Mouse (Mus musculus) limb, embryonic 15.5 days (tissue): ENCODE measurements around the gene Ube2h. TPM values are rescaled to one million over a fixed set of nuclear protein-coding genes. Genes with fewer than 3 reads are reported as not detected.
"Not testable (repeated sequence)": the region's sequence is repeated elsewhere in the genome, so short reads cannot be mapped to it uniquely, and the experiment has no call there.

ENCODE experiments used
- ATAC-seq: fragments of 200-750 bp; cut with Nextera tagmentation; 2 replicates; pipeline ENCODE4 v1.8.0; 2017; ENCODE audit warnings: low read depth, moderate TSS enrichment; ENCODE audit not compliant: insufficient number of reproducible peaks, low FRiP score, low TSS enrichment
- H3K27ac ChIP-seq: fragments of 300-500 bp; sonication (generic); 2 replicates; pipeline ENCODE4 v1.5.1; 2015; ENCODE audit warnings: moderate library complexity, mild to moderate bottlenecking, inconsistent platforms
- H3K27me3 ChIP-seq: fragments of 300-500 bp; sonication (generic); 2 replicates; pipeline ENCODE4 v1.6.1; 2015; ENCODE audit warnings: inconsistent platforms
- H3K36me3 ChIP-seq: fragments of 300-500 bp; sonication (generic); 2 replicates; pipeline ENCODE4 v1.6.1; 2015; ENCODE audit warnings: inconsistent platforms
- H3K4me1 ChIP-seq: fragments of 300-500 bp; sonication (generic); 2 replicates; pipeline ENCODE4 v1.6.1; 2015; ENCODE audit warnings: inconsistent platforms
- H3K4me2 ChIP-seq: fragments of 300-500 bp; sonication (generic); 2 replicates; pipeline ENCODE4 v1.6.1; 2015; ENCODE audit warnings: mild to moderate bottlenecking, inconsistent platforms
- H3K4me3 ChIP-seq: fragments of 300-500 bp; sonication (generic); 2 replicates; pipeline ENCODE4 v1.5.1; 2015; ENCODE audit warnings: mild to moderate bottlenecking, inconsistent platforms
- H3K9ac ChIP-seq: fragments of 300-500 bp; sonication (generic); 2 replicates; pipeline ENCODE4 v1.6.1; 2015; ENCODE audit warnings: inconsistent platforms
- H3K9me3 ChIP-seq: fragments of 300-500 bp; sonication (generic); 2 replicates; pipeline ENCODE4 v1.6.1; 2016; ENCODE audit warnings: inconsistent platforms
- WGBS: fragments of 180-500 bp; shearing (Covaris S2); methylation state at CpG from one replicate; pipeline ENCODE4 v1.1.7; 2015; 5-methylcytosine and 5-hydroxymethylcytosine counted together
- polyA plus RNA-seq: library from polyadenylated mRNA; unstranded; fragments of >200 nt; fragmentation: Nextera tagmentation; extraction: Ambion mirVana; gene quantifications from 2 replicates; pipeline ENCODE4 v1.2.1, GENCODE M21; 2015

Gene Ube2h
- polyA plus RNA-seq, 1 experiment from 2014 or later = 41.8 TPM

GRCm38 (mm10) chr6:30321002-30321401, 16.7 kb upstream of the Ube2h start:
- WGBS = 18% methylated on average over 4 of the region's 4 CpGs
- Histone ChIP-seq H3K27me3 (no peaks in the 10 kb centered on the region), H3K4me2 (no peak overlapping the region), H3K9ac (no peak overlapping the region), H3K4me3 (no peak overlapping the region), H3K9me3 (no peaks in the 10 kb centered on the region), H3K4me1 (peaks cover 7% of the 10 kb centered on the region), H3K36me3 (no peaks in the 10 kb centered on the region), H3K27ac (no peak overlapping the region; the same call in 1 of the 2 replicates)
- ATAC-seq = no peak

DNA sequence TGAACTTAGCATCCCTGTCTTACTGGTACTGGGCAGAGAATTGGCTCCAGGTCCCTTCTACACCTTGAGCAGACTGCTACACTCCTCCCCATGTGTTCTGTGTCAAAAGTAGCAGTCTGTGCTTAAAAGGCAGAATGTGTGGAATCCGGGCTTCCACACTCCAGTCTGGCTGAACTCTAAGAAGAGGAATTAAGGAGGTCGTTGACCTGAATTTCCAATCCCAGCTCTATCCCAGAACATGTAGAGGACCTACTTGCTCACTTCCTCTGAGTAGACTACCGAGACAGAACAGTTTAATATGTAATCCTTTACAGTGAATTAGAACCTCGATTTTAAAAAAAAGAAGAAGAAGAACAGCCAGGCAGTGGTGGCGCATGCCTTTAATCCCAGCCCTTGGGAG, 14.9 kb upstream of the Ube2h start:
- H3K4me2 ChIP-seq = no peak overlapping the region
- peaks cover 7% of the 10 kb centered on the region for H3K4me1 ChIP-seq
- no peak overlapping the region for H3K9ac ChIP-seq
- no peak overlapping the region for H3K27ac ChIP-seq
- H3K27me3 ChIP-seq = no peaks in the 10 kb centered on the region
- H3K9me3 ChIP-seq = no peaks in the 10 kb centered on the region
- WGBS = 85% methylated on average over 5 of the region's 5 CpGs
- H3K36me3 ChIP-seq = no peaks in the 10 kb centered on the region
- ATAC-seq = no peak
- H3K4me3 ChIP-seq = no peak overlapping the region

- Histone ChIP-seq H3K27me3 (no peaks in the 10 kb centered on the region), H3K4me1 (0 out of 2 replicates have a peak, but pooled peaks cover 2% of the 10 kb centered on the region), H3K4me3 (no peak overlapping the region), H3K9me3 (no peaks in the 10 kb centered on the region), H3K4me2 (no peak overlapping the region), H3K9ac (no peak overlapping the region), H3K27ac (no peak overlapping the region), H3K36me3 (no peaks in the 10 kb centered on the region)
- no peak for ATAC-seq
- 9% methylated on average over 1 of the region's 1 CpGs for WGBS
Observed at GRCm38 (mm10) chr6:30312006-30312405, 7.7 kb upstream of the Ube2h start.

DNA sequence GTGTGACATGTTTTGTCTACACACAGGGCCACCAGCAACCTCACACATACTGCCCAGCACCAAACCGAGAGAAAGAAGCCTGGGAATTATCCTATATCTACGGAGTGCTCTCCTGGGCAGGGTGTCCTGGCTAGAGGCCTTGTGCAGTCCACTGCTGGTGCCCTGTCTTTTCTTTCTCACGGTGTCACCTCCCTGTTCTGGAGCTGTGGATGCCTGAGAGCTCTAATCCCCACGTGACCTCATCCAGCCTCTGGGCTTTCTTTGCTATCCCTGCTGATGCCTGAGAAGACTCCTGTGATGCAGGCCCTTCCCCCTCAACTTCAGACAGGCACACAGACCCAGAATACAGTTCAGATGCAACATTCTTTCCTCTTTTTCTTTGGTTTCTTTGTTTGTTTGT, 4.4 kb upstream of the Ube2h start:
- no peaks in the 10 kb centered on the region for H3K9me3 ChIP-seq
- H3K4me1 ChIP-seq = 0 out of 2 replicates have a peak, but pooled peaks cover 6% of the 10 kb centered on the region
- 40% methylated on average over 4 of the region's 4 CpGs for WGBS
- no peaks in the 10 kb centered on the region for H3K27me3 ChIP-seq
- H3K27ac ChIP-seq = no peak overlapping the region
- no peak overlapping the region for H3K9ac ChIP-seq
- no peaks in the 10 kb centered on the region for H3K36me3 ChIP-seq
- H3K4me2 ChIP-seq = no peak overlapping the region
- ATAC-seq = no peak
- H3K4me3 ChIP-seq = no peak overlapping the region

DNA sequence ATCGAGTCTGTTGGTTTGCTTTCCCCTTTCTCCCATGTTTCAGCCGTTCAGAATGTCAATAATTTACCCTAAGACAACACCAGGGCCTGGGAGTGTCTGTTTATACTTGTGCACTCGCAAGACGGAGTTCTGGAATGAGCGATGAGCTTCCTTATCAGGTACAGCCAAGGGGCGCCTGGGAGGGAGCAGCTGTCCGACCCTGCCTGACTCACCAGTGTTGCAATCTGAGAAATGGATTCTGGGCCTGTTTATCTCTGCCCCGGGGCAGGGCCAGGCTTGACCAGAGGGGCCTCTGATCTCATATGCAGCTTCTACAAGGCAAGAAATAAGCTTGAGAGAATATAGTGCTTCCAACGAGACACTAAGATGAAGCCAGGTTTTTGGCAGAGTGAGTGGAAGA, 3.4 kb upstream of the Ube2h start:
- 0 out of 2 replicates have a peak, but pooled peaks cover 6% of the 10 kb centered on the region for H3K4me1 ChIP-seq
- H3K9ac ChIP-seq = no peak overlapping the region
- ATAC-seq = no peak
- WGBS = 30% methylated on average over 9 of the region's 9 CpGs
- no peaks in the 10 kb centered on the region for H3K9me3 ChIP-seq
- no peak overlapping the region for H3K4me3 ChIP-seq
- H3K27ac ChIP-seq = no peak overlapping the region
- H3K4me2 ChIP-seq = no peak overlapping the region
- H3K36me3 ChIP-seq = no peaks in the 10 kb centered on the region
- H3K27me3 ChIP-seq = no peaks in the 10 kb centered on the region

DNA sequence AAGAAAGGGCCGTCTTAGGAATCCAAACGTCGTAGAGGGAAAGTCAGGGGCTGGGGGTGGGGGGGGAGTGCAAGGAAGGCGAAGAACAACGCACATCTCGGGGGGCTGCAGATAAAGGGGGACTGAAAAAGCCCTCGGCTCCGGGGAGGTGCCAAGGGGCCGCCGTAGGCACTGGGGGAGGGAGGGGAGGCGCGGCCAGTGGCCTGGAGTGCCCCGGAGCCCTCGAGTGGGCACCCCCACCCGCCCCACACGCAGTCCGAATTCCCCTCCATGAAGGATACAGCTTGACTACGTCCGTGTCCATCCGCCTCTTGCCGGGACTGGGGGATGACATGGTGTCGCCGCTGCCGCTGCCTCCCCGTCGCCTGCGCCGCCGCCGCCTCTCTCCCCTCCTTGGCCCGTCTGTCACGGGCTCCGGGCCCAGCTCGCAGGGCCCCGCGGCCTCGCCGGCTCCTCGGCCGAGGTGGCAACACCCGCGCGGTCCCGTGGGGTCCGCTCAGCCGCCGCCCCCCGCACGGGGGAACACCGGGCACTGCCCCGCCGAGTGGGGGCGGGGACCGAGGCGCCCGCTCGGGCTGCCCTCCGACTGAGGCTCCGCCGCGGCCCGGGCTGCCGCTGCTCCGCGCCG, 454 bp downstream of the Ube2h start:
- Histone ChIP-seq H3K4me3 (peak overlapping the region; percentile 68), H3K4me1 (peaks cover 28% of the 10 kb centered on the region), H3K9ac (peak overlapping the region; percentile 60), H3K27ac (peak overlapping the region; percentile 95), H3K4me2 (peak overlapping the region; percentile 65)
- peak; percentile 53 for ATAC-seq
- not testable (repeated sequence) for H3K36me3 ChIP-seq, H3K9me3 ChIP-seq, H3K27me3 ChIP-seq
- WGBS = under 1% methylated on average over 62 of the region's 66 CpGs

GRCm38 (mm10) chr6:30302781-30303631, 1.3 kb downstream of the Ube2h start:
- no peak for ATAC-seq
- peak overlapping the region; percentile 65 for H3K4me2 ChIP-seq
- H3K9ac ChIP-seq = peak overlapping the region; percentile 60
- under 1% methylated on average over 11 of the region's 11 CpGs for WGBS
- H3K27ac ChIP-seq = peak overlapping the region; percentile 95
- H3K9me3 ChIP-seq = no peaks in the 10 kb centered on the region
- H3K36me3 ChIP-seq = peaks cover 4% of the 10 kb centered on the region; the same call in 1 of the 2 replicates
- H3K4me1 ChIP-seq = peaks cover 28% of the 10 kb centered on the region
- peak overlapping the region; percentile 68 for H3K4me3 ChIP-seq
- no peaks in the 10 kb centered on the region for H3K27me3 ChIP-seq

DNA sequence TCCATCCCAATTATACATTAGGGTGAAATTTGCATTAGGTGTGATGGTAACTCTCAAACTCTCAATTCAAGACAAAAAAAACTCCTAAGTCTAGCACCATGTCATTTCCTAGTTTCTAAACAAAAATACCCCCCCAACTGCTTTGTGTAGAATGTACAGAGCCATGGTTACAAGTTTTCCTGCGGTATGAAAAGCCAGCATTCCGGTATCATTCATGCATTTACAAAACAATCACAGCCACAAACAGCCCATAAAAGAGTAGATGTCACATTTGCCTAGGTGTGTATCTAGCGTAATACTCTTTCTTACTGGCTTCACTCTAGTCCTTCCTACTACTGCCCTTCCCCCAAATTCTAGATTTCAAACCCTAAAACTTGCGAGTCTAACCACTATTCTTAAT, 2.2 kb downstream of the Ube2h start:
- Histone ChIP-seq H3K9ac (no peak overlapping the region), H3K9me3 (no peaks in the 10 kb centered on the region), H3K4me3 (peak overlapping the region; percentile 68), H3K4me1 (peaks cover 25% of the 10 kb centered on the region), H3K36me3 (peaks cover 6% of the 10 kb centered on the region; the same call in 1 of the 2 replicates), H3K27me3 (no peaks in the 10 kb centered on the region), H3K4me2 (peak overlapping the region; percentile 65), H3K27ac (peak overlapping the region; percentile 76)
- no peak for ATAC-seq
- WGBS = 9% methylated on average over 4 of the region's 4 CpGs

GRCm38 (mm10) chr6:30300901-30301300, 3.4 kb downstream of the Ube2h start:
- 4% methylated on average over 7 of the region's 7 CpGs for WGBS
- Histone ChIP-seq H3K27me3 (no peaks in the 10 kb centered on the region), H3K4me2 (peak overlapping the region; percentile 65), H3K9ac (no peak overlapping the region), H3K4me1 (peaks cover 25% of the 10 kb centered on the region), H3K36me3 (peaks cover 12% of the 10 kb centered on the region; the same call in 1 of the 2 replicates), H3K27ac (peak overlapping the region; percentile 76), H3K9me3 (no peaks in the 10 kb centered on the region), H3K4me3 (peak overlapping the region; percentile 68)
- no peak for ATAC-seq

DNA sequence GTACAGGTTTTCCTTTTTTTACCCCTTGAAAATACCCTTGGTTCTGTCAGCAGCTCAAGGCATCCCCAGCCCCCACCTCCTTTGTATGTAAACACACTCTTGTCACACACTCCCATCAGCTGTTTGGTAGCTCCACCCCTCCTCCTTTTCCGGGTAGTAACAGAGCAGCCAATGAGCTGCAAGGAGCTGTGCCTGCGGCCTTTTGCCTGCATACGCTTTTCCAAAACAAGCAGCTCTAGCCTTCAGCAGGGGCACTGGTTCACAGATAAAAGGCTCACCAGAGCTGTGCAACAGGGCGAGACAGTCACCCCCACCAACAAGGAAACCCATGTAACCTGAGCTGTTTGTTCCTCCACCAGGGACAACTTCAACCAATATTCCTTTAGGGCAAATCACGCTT, 4.0 kb downstream of the Ube2h start:
- Histone ChIP-seq H3K36me3 (peaks cover 16% of the 10 kb centered on the region; the same call in 1 of the 2 replicates), H3K9ac (no peak overlapping the region), H3K27ac (peak overlapping the region; percentile 76), H3K4me1 (peaks cover 25% of the 10 kb centered on the region), H3K9me3 (no peaks in the 10 kb centered on the region), H3K4me3 (peak overlapping the region; percentile 68; the same call in 1 of the 2 replicates), H3K4me2 (peak overlapping the region; percentile 65), H3K27me3 (no peaks in the 10 kb centered on the region)
- peak; percentile 68 for ATAC-seq
- 4% methylated on average over 5 of the region's 5 CpGs for WGBS

DNA sequence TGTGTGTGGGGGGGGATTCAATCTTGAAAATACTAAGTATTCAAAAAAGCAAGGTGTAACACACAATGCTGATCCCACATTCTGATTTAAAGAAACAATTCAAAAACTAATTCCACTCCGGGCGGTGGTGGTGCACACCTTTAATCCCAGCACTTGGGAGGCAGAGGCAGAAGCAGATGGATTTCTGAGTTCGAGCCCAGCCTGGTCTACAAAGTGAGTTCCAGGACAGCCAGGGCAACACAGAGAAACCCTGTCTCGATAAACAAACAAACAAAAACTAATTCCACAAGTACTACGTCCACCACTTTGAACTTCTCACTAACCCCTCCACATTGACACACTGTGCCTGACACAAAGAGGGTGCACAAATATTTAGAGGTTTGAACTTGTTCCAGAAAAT, 4.7 kb downstream of the Ube2h start:
- Histone ChIP-seq H3K27ac (no peak overlapping the region), H3K27me3 (no peaks in the 10 kb centered on the region), H3K4me1 (peaks cover 23% of the 10 kb centered on the region), H3K4me3 (no peak overlapping the region), H3K9ac (no peak overlapping the region), H3K4me2 (no peak overlapping the region), H3K36me3 (peaks cover 18% of the 10 kb centered on the region; the same call in 1 of the 2 replicates), H3K9me3 (no peaks in the 10 kb centered on the region)
- no peak for ATAC-seq
- 88% methylated on average over 5 of the region's 5 CpGs for WGBS

DNA sequence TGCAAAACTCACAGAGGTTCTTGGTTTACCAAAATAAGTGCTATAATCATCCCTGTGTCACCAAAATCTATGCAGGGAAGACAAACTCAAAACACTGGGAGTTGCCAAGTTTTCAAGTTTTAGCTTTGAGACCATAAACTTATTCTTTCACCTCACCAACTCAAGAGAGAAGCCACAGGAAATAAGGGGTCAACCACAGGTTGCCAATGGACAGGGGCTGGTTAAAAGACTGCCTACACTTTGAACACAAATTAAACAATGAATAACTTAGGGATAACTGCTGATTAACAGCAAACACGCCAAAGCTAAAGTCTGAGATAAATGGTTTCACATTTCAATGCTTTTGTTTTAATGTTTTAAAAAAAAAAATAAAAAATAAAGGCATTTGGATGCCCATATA, 5.2 kb downstream of the Ube2h start:
- H3K9me3 ChIP-seq = no peaks in the 10 kb centered on the region
- ATAC-seq = no peak
- 71% methylated on average over 1 of the region's 1 CpGs for WGBS
- H3K4me3 ChIP-seq = no peak overlapping the region
- H3K27ac ChIP-seq = no peak overlapping the region
- H3K4me2 ChIP-seq = no peak overlapping the region
- peaks cover 18% of the 10 kb centered on the region; the same call in 1 of the 2 replicates for H3K36me3 ChIP-seq
- no peak overlapping the region for H3K9ac ChIP-seq
- no peaks in the 10 kb centered on the region for H3K27me3 ChIP-seq
- peaks cover 22% of the 10 kb centered on the region for H3K4me1 ChIP-seq
